Mouse (Mus musculus) midbrain, embryonic 13.5 days (tissue): ENCODE measurements at regions not wholly inside any gene's neighbourhood (a gene's known extent, or its start where the extent isn't known, plus 50 kb on each side); places are given as distances from the start of the nearest gene placed in this dataset.

Source experiments
- ATAC-seq: fragments of 200-750 bp; cut with Nextera tagmentation; 2 replicates; pipeline ENCODE4 v1.8.0; 2017; ENCODE audit warnings: mild to moderate bottlenecking, moderate TSS enrichment, moderate library complexity
- H3K27ac ChIP-seq: fragments of 300-500 bp; sonication (generic); 2 replicates; pipeline ENCODE4 v1.5.1; 2015; ENCODE audit warnings: inconsistent platforms, mild to moderate bottlenecking, moderate library complexity
- H3K27me3 ChIP-seq: fragments of 300-500 bp; sonication (generic); 2 replicates; pipeline ENCODE4 v1.6.1; 2015; ENCODE audit warnings: mild to moderate bottlenecking, inconsistent platforms
- H3K36me3 ChIP-seq: fragments of 300-500 bp; sonication (generic); 2 replicates; pipeline ENCODE4 v1.6.1; 2015; ENCODE audit warnings: mild to moderate bottlenecking, inconsistent platforms
- H3K4me1 ChIP-seq: fragments of 300-500 bp; sonication (generic); replicated peaks from 2 replicates; pipeline ENCODE4 v1.6.1; 2015; ENCODE audit warnings: inconsistent platforms
- H3K4me2 ChIP-seq: fragments of 300-500 bp; sonication (generic); replicated peaks from 2 replicates; pipeline ENCODE4 v1.6.1; 2015; ENCODE audit warnings: moderate library complexity, mild to moderate bottlenecking, inconsistent platforms
- H3K4me3 ChIP-seq: fragments of 300-500 bp; sonication (generic); replicated peaks from 2 replicates; pipeline ENCODE4 v1.5.1; 2015; ENCODE audit warnings: mild to moderate bottlenecking, inconsistent platforms
- H3K9ac ChIP-seq: fragments of 300-500 bp; sonication (generic); replicated peaks from 2 replicates; pipeline ENCODE4 v1.6.1; 2015; ENCODE audit warnings: mild to moderate bottlenecking, inconsistent platforms
- H3K9me3 ChIP-seq: fragments of 300-500 bp; sonication (generic); 2 replicates; pipeline ENCODE4 v1.6.1; 2016; ENCODE audit warnings: mild to moderate bottlenecking, inconsistent platforms
- WGBS: fragments of 180-500 bp; shearing (Covaris S2); methylation state at CpG from one replicate; pipeline ENCODE4 v1.1.7; 2015; 5-methylcytosine and 5-hydroxymethylcytosine counted together

GRCm38 (mm10) chr9:24955641-24956040 lies 133.6 kb upstream of the Gm10181 start:
- no peak for ATAC-seq
- H3K9me3 ChIP-seq = no peaks in the 10 kb centered on the region
- H3K4me2 ChIP-seq = no peak overlapping the region
- no peaks in the 10 kb centered on the region for H3K27me3 ChIP-seq
- H3K27ac ChIP-seq = no peak overlapping the region
- H3K9ac ChIP-seq = no peak overlapping the region
- H3K4me3 ChIP-seq = no peak overlapping the region
- H3K4me1 ChIP-seq = no peaks in the 10 kb centered on the region
- H3K36me3 ChIP-seq = no peaks in the 10 kb centered on the region
- WGBS = 60% methylated on average over 5 of the region's 5 CpGs

- no peaks in the 10 kb centered on the region for H3K4me1 ChIP-seq
- no peak overlapping the region for H3K4me2 ChIP-seq
- H3K27ac ChIP-seq = no peak overlapping the region
- no peaks in the 10 kb centered on the region for H3K9me3 ChIP-seq
- no peak overlapping the region for H3K4me3 ChIP-seq
- ATAC-seq = no peak
- H3K36me3 ChIP-seq = no peaks in the 10 kb centered on the region
- no peaks in the 10 kb centered on the region for H3K27me3 ChIP-seq
- WGBS = 25% methylated on average over 7 of the region's 7 CpGs
- no peak overlapping the region for H3K9ac ChIP-seq
Observed at GRCm38 (mm10) chr9:24956566-24956965, 132.7 kb upstream of the Gm10181 start.

GRCm38 (mm10) chr9:24963290-24963689 lies 125.9 kb upstream of the Gm10181 start:
- Histone ChIP-seq H3K36me3 (no peaks in the 10 kb centered on the region), H3K27ac (no peak overlapping the region), H3K9me3 (no peaks in the 10 kb centered on the region), H3K4me1 (no peaks in the 10 kb centered on the region), H3K27me3 (no peaks in the 10 kb centered on the region), H3K9ac (no peak overlapping the region), H3K4me3 (no peak overlapping the region), H3K4me2 (no peak overlapping the region)
- ATAC-seq = no peak
- WGBS = 91% methylated on average over 1 of the region's 1 CpGs

- no peak for ATAC-seq
- WGBS = 80% methylated on average over 10 of the region's 10 CpGs
Observed at GRCm38 (mm10) chr9:24967571-24967970, 121.7 kb upstream of the Gm10181 start.

GRCm38 (mm10) chr9:24974021-24974741 lies 115.0 kb upstream of the Gm10181 start:
- peak overlapping the region; percentile 57 for H3K4me2 ChIP-seq

More at GRCm38 (mm10) chr9:24967571-24967970, 121.7 kb upstream of the Gm10181 start:
- Histone ChIP-seq H3K27ac (no peak overlapping the region), H3K4me1 (no peaks in the 10 kb centered on the region), H3K36me3 (no peaks in the 10 kb centered on the region), H3K9ac (no peak overlapping the region), H3K4me3 (no peak overlapping the region), H3K4me2 (no peak overlapping the region), H3K27me3 (no peaks in the 10 kb centered on the region), H3K9me3 (no peaks in the 10 kb centered on the region)

GRCm38 (mm10) chr9:24982796-24983195 lies 106.4 kb upstream of the Gm10181 start:
- Histone ChIP-seq H3K27me3 (no peaks in the 10 kb centered on the region), H3K4me1 (no peaks in the 10 kb centered on the region), H3K27ac (no peak overlapping the region), H3K9ac (no peak overlapping the region), H3K9me3 (no peaks in the 10 kb centered on the region), H3K4me3 (no peak overlapping the region), H3K4me2 (no peak overlapping the region), H3K36me3 (no peaks in the 10 kb centered on the region)
- 73% methylated on average over 3 of the region's 3 CpGs for WGBS
- no peak for ATAC-seq

More at GRCm38 (mm10) chr9:24974021-24974741, 115.0 kb upstream of the Gm10181 start:
- Histone ChIP-seq H3K27ac (peak overlapping the region; percentile 53), H3K4me3 (peak overlapping the region; percentile 25), H3K4me1 (peaks cover 13% of the 10 kb centered on the region), H3K9me3 (no peaks in the 10 kb centered on the region), H3K9ac (no peak overlapping the region; the same call in 1 of the 2 replicates), H3K27me3 (0 out of 2 replicates have a peak, but pooled peaks cover 2% of the 10 kb centered on the region), H3K36me3 (no peaks in the 10 kb centered on the region)
- WGBS = 6% methylated on average over 19 of the region's 19 CpGs
- peak; percentile 90 for ATAC-seq

GRCm38 (mm10) chr9:24994491-24994890 lies 94.7 kb upstream of the Gm10181 start:
- no peak for ATAC-seq
- H3K4me2 ChIP-seq = no peak overlapping the region
- no peaks in the 10 kb centered on the region for H3K9me3 ChIP-seq
- no peak overlapping the region for H3K9ac ChIP-seq
- no peaks in the 10 kb centered on the region for H3K4me1 ChIP-seq
- H3K36me3 ChIP-seq = no peaks in the 10 kb centered on the region
- 74% methylated on average over 7 of the region's 7 CpGs for WGBS
- H3K27ac ChIP-seq = no peak overlapping the region
- H3K27me3 ChIP-seq = no peaks in the 10 kb centered on the region
- no peak overlapping the region for H3K4me3 ChIP-seq

GRCm38 (mm10) chr9:25021095-25021691 lies 68.0 kb upstream of the Gm10181 start:
- Histone ChIP-seq H3K27ac (no peak overlapping the region), H3K9me3 (no peaks in the 10 kb centered on the region), H3K4me3 (no peak overlapping the region), H3K27me3 (no peaks in the 10 kb centered on the region), H3K9ac (no peak overlapping the region), H3K4me2 (no peak overlapping the region), H3K4me1 (no peaks in the 10 kb centered on the region), H3K36me3 (no peaks in the 10 kb centered on the region)
- WGBS = 82% methylated on average over 4 of the region's 4 CpGs
- no peak for ATAC-seq

GRCm38 (mm10) chr9:25022439-25022838 lies 66.8 kb upstream of the Gm10181 start:
- no peak overlapping the region for H3K4me2 ChIP-seq
- WGBS = 81% methylated on average over 4 of the region's 4 CpGs
- ATAC-seq = no peak

GRCm38 (mm10) chr9:25024486-25024885 lies 64.7 kb upstream of the Gm10181 start:
- WGBS = 48% methylated on average over 4 of the region's 4 CpGs
- H3K27ac ChIP-seq = no peak overlapping the region
- no peak for ATAC-seq

More at GRCm38 (mm10) chr9:25022439-25022838, 66.8 kb upstream of the Gm10181 start:
- Histone ChIP-seq H3K4me3 (no peak overlapping the region), H3K9me3 (no peaks in the 10 kb centered on the region), H3K27ac (no peak overlapping the region), H3K9ac (no peak overlapping the region), H3K36me3 (no peaks in the 10 kb centered on the region), H3K4me1 (no peaks in the 10 kb centered on the region), H3K27me3 (no peaks in the 10 kb centered on the region)

GRCm38 (mm10) chr9:25027581-25027980 lies 61.6 kb upstream of the Gm10181 start:
- 0 out of 2 replicates have a peak, but pooled peaks have one; percentile 17 for ATAC-seq
- 9% methylated on average over 8 of the region's 8 CpGs for WGBS
- no peak overlapping the region for H3K27ac ChIP-seq
- no peaks in the 10 kb centered on the region for H3K4me1 ChIP-seq
- no peaks in the 10 kb centered on the region for H3K9me3 ChIP-seq
- no peak overlapping the region for H3K4me3 ChIP-seq
- no peak overlapping the region for H3K4me2 ChIP-seq
- no peak overlapping the region for H3K9ac ChIP-seq
- H3K27me3 ChIP-seq = no peaks in the 10 kb centered on the region
- no peaks in the 10 kb centered on the region for H3K36me3 ChIP-seq

More at GRCm38 (mm10) chr9:25024486-25024885, 64.7 kb upstream of the Gm10181 start:
- Histone ChIP-seq H3K4me3 (no peak overlapping the region), H3K27me3 (no peaks in the 10 kb centered on the region), H3K4me1 (no peaks in the 10 kb centered on the region), H3K9ac (no peak overlapping the region), H3K4me2 (no peak overlapping the region), H3K36me3 (no peaks in the 10 kb centered on the region), H3K9me3 (no peaks in the 10 kb centered on the region)

GRCm38 (mm10) chr9:25028305-25028704 lies 60.9 kb upstream of the Gm10181 start:
- H3K4me3 ChIP-seq = no peak overlapping the region
- no peaks in the 10 kb centered on the region for H3K9me3 ChIP-seq
- no peak overlapping the region for H3K4me2 ChIP-seq
- no peak overlapping the region for H3K27ac ChIP-seq
- no peaks in the 10 kb centered on the region for H3K36me3 ChIP-seq
- H3K4me1 ChIP-seq = no peaks in the 10 kb centered on the region
- H3K27me3 ChIP-seq = no peaks in the 10 kb centered on the region
- WGBS = 72% methylated on average over 6 of the region's 6 CpGs
- no peak overlapping the region for H3K9ac ChIP-seq
- ATAC-seq = no peak
